Mouse (Mus musculus): Measurements from ENCODE around the gene Zfp46.

Gene Zfp46

GRCm38 (mm10) chr4:136266716-136267343 lies 17.7 kb upstream of the Zfp46 start:
- DNase-seq (ENCODE audit: low spot score), result no peak

GRCm38 (mm10) chr4:136268912-136269311 lies 15.6 kb upstream of the Zfp46 start:
- no peak for DNase-seq (ENCODE audit: low spot score)

GRCm38 (mm10) chr4:136270648-136271047 lies 13.8 kb upstream of the Zfp46 start:
- DNase-seq (ENCODE audit: low spot score), result no peak

GRCm38 (mm10) chr4:136281097-136281496 lies 3.4 kb upstream of the Zfp46 start:
- DNase-seq (ENCODE audit: low spot score), result no peak

- no peak for DNase-seq (ENCODE audit: low spot score)
Observed at GRCm38 (mm10) chr4:136281611-136282010, 2.9 kb upstream of the Zfp46 start.

GRCm38 (mm10) chr4:136282621-136283480 lies 1.6 kb upstream of the Zfp46 start:
- DNase-seq (ENCODE audit: low spot score), result no peak

- no peak for DNase-seq (ENCODE audit: low spot score)
Observed at GRCm38 (mm10) chr4:136283783-136284182, 700 bp upstream of the Zfp46 start.

GRCm38 (mm10) chr4:136284891-136285290 lies 408 bp downstream of the Zfp46 start:
- DNase-seq (ENCODE audit: low spot score), result no peak

GRCm38 (mm10) chr4:136285348-136285810 lies 896 bp downstream of the Zfp46 start:
- DNase-seq (ENCODE audit: low spot score), result peak; percentile 96

- DNase-seq (ENCODE audit: low spot score), result peak; percentile 96
Observed at GRCm38 (mm10) chr4:136285811-136286371, 1.4 kb downstream of the Zfp46 start.

GRCm38 (mm10) chr4:136289918-136290780 lies 5.7 kb downstream of the Zfp46 start:
- DNase-seq (ENCODE audit: low spot score), result no peak

GRCm38 (mm10) chr4:136290781-136291595 lies 6.5 kb downstream of the Zfp46 start:
- no peak for DNase-seq (ENCODE audit: low spot score)

GRCm38 (mm10) chr4:136291692-136292091 lies 7.2 kb downstream of the Zfp46 start:
- no peak for DNase-seq (ENCODE audit: low spot score)

- no peak for DNase-seq (ENCODE audit: low spot score)
Observed at GRCm38 (mm10) chr4:136295941-136296340, 11.5 kb downstream of the Zfp46 start.

- no peak for DNase-seq (ENCODE audit: low spot score)
Observed at GRCm38 (mm10) chr4:136302462-136302861, 18.0 kb downstream of the Zfp46 start.

GRCm38 (mm10) chr4:136304181-136304580 lies 19.7 kb downstream of the Zfp46 start:
- DNase-seq (ENCODE audit: low spot score), result no peak

GRCm38 (mm10) chr4:136308355-136308754 lies 23.9 kb downstream of the Zfp46 start:
- no peak for DNase-seq (ENCODE audit: low spot score)

GRCm38 (mm10) chr4:136309780-136310179 lies 25.3 kb downstream of the Zfp46 start:
- DNase-seq (ENCODE audit: low spot score), result peak; percentile 47

- peak; percentile 98 for DNase-seq (ENCODE audit: low spot score)
Observed at GRCm38 (mm10) chr4:136310229-136311041, 26.0 kb downstream of the Zfp46 start, which contains the start of gene Hnrnpr. Gene Hnrnpr (plus strand): TSS chr4:136310942.
